Mouse (Mus musculus): Measurements from ENCODE around the gene Twistnb. TPM values are rescaled to one million over a fixed set of nuclear protein-coding genes. Genes with fewer than 3 reads are reported as not detected.

The Twistnb gene
- polyA plus RNA-seq, 1 experiment from 2014 or later: 59.4 TPM

- no peak for DNase-seq (ENCODE audit: low spot score)
Observed at GRCm38 (mm10) chr12:33411580-33412151, 17.8 kb upstream of the Twistnb start.

DNA sequence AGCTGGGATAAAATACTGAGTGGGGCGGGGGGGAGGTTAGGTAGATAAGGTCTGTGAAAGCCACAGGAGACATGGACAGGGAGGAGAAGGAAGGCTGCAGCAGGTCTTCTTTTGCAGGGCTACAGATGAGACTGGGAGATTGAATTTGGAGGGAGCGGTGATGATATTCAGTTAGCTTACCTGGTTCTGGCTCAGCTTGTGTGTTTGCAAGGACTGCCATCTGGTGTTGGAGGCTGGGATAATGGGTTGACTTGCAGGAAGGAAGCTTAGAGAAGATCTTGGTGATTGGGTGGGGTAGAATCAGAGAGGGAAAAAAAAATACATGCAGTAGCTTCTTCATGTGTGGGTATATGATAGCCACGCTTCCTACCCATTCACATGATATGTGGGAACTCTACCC, 5.1 kb upstream of the Twistnb start:
- H3K9ac ChIP-seq (ENCODE audit: low read length): no peak overlapping the region
- DNase-seq (ENCODE audit: low spot score) (peak; percentile 76), ATAC-seq (replicated peaks; ENCODE audit: low FRiP score, low TSS enrichment, low read depth) (0 out of 2 replicates have a peak, but pooled peaks have one; percentile 12)
- no peak overlapping the region for H3K4me3 ChIP-seq (ENCODE audit: low read depth, low read length)
- no peak overlapping the region for H3K4me2 ChIP-seq (ENCODE audit: low read length)
- H3K27ac ChIP-seq (ENCODE audit: low read depth): no peak overlapping the region
- WGBS: 39% methylated on average over 3 of the region's 3 CpGs
- H3K9me3 ChIP-seq (ENCODE audit: control insufficient read depth, low read length): no peaks in the 10 kb centered on the region
- H3K27me3 ChIP-seq (replicated peaks; ENCODE audit: control insufficient read depth, insufficient read depth, low read length): 0 out of 2 replicates have a peak, but pooled peaks cover 3% of the 10 kb centered on the region
- H3K4me1 ChIP-seq (replicated peaks; ENCODE audit: control insufficient read depth, insufficient read depth, low read length): no peaks in the 10 kb centered on the region
- H3K36me3 ChIP-seq (ENCODE audit: control insufficient read depth, insufficient read depth, low read length): no peaks in the 10 kb centered on the region

More at GRCm38 (mm10) chr12:33411580-33412151, 17.8 kb upstream of the Twistnb start:
- Histone ChIP-seq H3K4me3 (ENCODE audit: low read depth, low read length) (no peak overlapping the region), H3K9me3 (ENCODE audit: control insufficient read depth, low read length) (no peaks in the 10 kb centered on the region), H3K4me1 (replicated peaks; ENCODE audit: control insufficient read depth, insufficient read depth, low read length) (no peaks in the 10 kb centered on the region), H3K27me3 (replicated peaks; ENCODE audit: control insufficient read depth, insufficient read depth, low read length) (no peaks in the 10 kb centered on the region), H3K36me3 (ENCODE audit: control insufficient read depth, insufficient read depth, low read length) (no peaks in the 10 kb centered on the region), H3K4me2 (ENCODE audit: low read length) (no peak overlapping the region), H3K27ac (ENCODE audit: low read depth) (no peak overlapping the region), H3K9ac (ENCODE audit: low read length) (no peak overlapping the region)
- 41% methylated on average over 6 of the region's 6 CpGs for WGBS
- no peak for ATAC-seq (replicated peaks; ENCODE audit: low FRiP score, low TSS enrichment, low read depth)

- Histone ChIP-seq H3K9me3 (ENCODE audit: control insufficient read depth, low read length) (no peaks in the 10 kb centered on the region), H3K4me2 (ENCODE audit: low read length) (no peak overlapping the region), H3K27me3 (replicated peaks; ENCODE audit: control insufficient read depth, insufficient read depth, low read length) (0 out of 2 replicates have a peak, but pooled peaks cover 3% of the 10 kb centered on the region), H3K4me1 (replicated peaks; ENCODE audit: control insufficient read depth, insufficient read depth, low read length) (peaks cover 5% of the 10 kb centered on the region), H3K27ac (ENCODE audit: low read depth) (no peak overlapping the region), H3K4me3 (ENCODE audit: low read depth, low read length) (no peak overlapping the region), H3K36me3 (ENCODE audit: control insufficient read depth, insufficient read depth, low read length) (no peaks in the 10 kb centered on the region), H3K9ac (ENCODE audit: low read length) (no peak overlapping the region)
- DNase-seq (ENCODE audit: low spot score) (no peak), ATAC-seq (replicated peaks; ENCODE audit: low FRiP score, low TSS enrichment, low read depth) (no peak)
- 32% methylated on average over 3 of the region's 3 CpGs for WGBS
Observed at GRCm38 (mm10) chr12:33427293-33427692, 2.1 kb upstream of the Twistnb start.

GRCm38 (mm10) chr12:33427726-33428125, 1.7 kb upstream of the Twistnb start:
- H3K9me3 ChIP-seq (ENCODE audit: control insufficient read depth, low read length): no peaks in the 10 kb centered on the region
- no peak overlapping the region for H3K27ac ChIP-seq (ENCODE audit: low read depth)
- ATAC-seq (replicated peaks; ENCODE audit: low FRiP score, low TSS enrichment, low read depth) (no peak), DNase-seq (ENCODE audit: low spot score) (no peak)
- no peak overlapping the region for H3K4me3 ChIP-seq (ENCODE audit: low read depth, low read length)
- H3K9ac ChIP-seq (ENCODE audit: low read length): no peak overlapping the region
- 0 out of 2 replicates have a peak, but pooled peaks cover 3% of the 10 kb centered on the region for H3K27me3 ChIP-seq (replicated peaks; ENCODE audit: control insufficient read depth, insufficient read depth, low read length)
- H3K4me2 ChIP-seq (ENCODE audit: low read length): no peak overlapping the region
- no peaks in the 10 kb centered on the region for H3K36me3 ChIP-seq (ENCODE audit: control insufficient read depth, insufficient read depth, low read length)
- peaks cover 5% of the 10 kb centered on the region for H3K4me1 ChIP-seq (replicated peaks; ENCODE audit: control insufficient read depth, insufficient read depth, low read length)
- WGBS: 81% methylated on average over 2 of the region's 2 CpGs

DNA sequence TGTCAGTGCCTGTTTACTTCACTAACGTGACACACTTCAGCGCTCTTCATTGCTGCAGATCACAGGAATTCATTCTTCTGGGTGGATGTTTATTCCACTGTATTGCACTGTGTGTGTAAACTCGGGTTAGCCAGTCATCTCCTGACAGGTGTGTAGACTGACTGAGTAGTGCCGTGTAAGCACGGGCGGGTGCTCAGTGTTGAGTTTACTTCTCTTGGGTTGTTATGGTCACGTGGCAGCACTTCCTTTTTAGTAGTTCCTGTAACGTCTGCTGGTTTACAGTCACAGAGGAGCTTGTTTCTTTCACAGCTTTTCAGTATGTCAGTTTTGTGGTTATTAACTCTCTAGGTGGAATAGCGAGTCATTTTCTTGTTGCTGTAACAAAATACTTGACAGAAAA, 4.4 kb downstream of the Twistnb start:
- Histone ChIP-seq H3K27ac (ENCODE audit: low read depth) (no peak overlapping the region), H3K4me3 (ENCODE audit: low read depth, low read length) (no peak overlapping the region), H3K27me3 (replicated peaks; ENCODE audit: control insufficient read depth, insufficient read depth, low read length) (no peaks in the 10 kb centered on the region), H3K9ac (ENCODE audit: low read length) (no peak overlapping the region), H3K4me2 (ENCODE audit: low read length) (no peak overlapping the region), H3K4me1 (replicated peaks; ENCODE audit: control insufficient read depth, insufficient read depth, low read length) (peaks cover 5% of the 10 kb centered on the region), H3K36me3 (ENCODE audit: control insufficient read depth, insufficient read depth, low read length) (peaks cover 16% of the 10 kb centered on the region), H3K9me3 (ENCODE audit: control insufficient read depth, low read length) (no peaks in the 10 kb centered on the region)
- 63% methylated on average over 9 of the region's 9 CpGs for WGBS
- DNase-seq (ENCODE audit: low spot score): no peak
- ATAC-seq (replicated peaks; ENCODE audit: low FRiP score, low TSS enrichment, low read depth): no peak

GRCm38 (mm10) chr12:33434758-33435157, 5.3 kb downstream of the Twistnb start:
- no peak for DNase-seq (ENCODE audit: low spot score)
- Histone ChIP-seq H3K27ac (ENCODE audit: low read depth) (no peak overlapping the region), H3K4me2 (ENCODE audit: low read length) (no peak overlapping the region), H3K4me3 (ENCODE audit: low read depth, low read length) (no peak overlapping the region), H3K36me3 (ENCODE audit: control insufficient read depth, insufficient read depth, low read length) (peaks cover 23% of the 10 kb centered on the region), H3K9ac (ENCODE audit: low read length) (no peak overlapping the region), H3K4me1 (replicated peaks; ENCODE audit: control insufficient read depth, insufficient read depth, low read length) (peaks cover 5% of the 10 kb centered on the region), H3K9me3 (ENCODE audit: control insufficient read depth, low read length) (no peaks in the 10 kb centered on the region), H3K27me3 (replicated peaks; ENCODE audit: control insufficient read depth, insufficient read depth, low read length) (no peaks in the 10 kb centered on the region)
- ATAC-seq (replicated peaks; ENCODE audit: low FRiP score, low TSS enrichment, low read depth): no peak
- WGBS: 96% methylated on average over 4 of the region's 4 CpGs

DNA sequence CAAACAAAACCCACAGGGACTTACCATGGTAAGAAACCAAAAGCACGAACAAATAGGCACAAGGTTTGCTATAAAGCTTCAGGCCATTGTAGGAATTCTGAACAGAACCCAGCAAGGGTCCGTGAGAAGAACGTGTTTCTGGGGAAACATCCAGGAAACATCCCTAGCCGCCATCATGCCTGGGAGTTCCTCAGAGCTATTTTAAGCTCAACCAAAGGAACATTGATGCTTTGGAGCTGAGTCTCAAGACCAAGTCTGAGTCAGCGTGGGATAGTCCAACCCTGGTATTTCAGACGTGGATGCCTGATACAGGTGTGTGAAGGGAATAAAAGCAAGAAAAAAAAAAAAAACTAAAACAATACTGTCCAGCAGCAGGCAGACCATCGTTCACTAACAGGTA, 26.0 kb downstream of the Twistnb start:
- DNase-seq (ENCODE audit: low spot score) (no peak), ATAC-seq (replicated peaks; ENCODE audit: low FRiP score, low TSS enrichment, low read depth) (no peak)
- H3K4me2 ChIP-seq (ENCODE audit: low read length): no peak overlapping the region
- no peaks in the 10 kb centered on the region for H3K36me3 ChIP-seq (ENCODE audit: control insufficient read depth, insufficient read depth, low read length)
- H3K4me1 ChIP-seq (replicated peaks; ENCODE audit: control insufficient read depth, insufficient read depth, low read length): no peaks in the 10 kb centered on the region
- WGBS: 80% methylated on average over 7 of the region's 7 CpGs
- no peak overlapping the region for H3K27ac ChIP-seq (ENCODE audit: low read depth)
- H3K27me3 ChIP-seq (replicated peaks; ENCODE audit: control insufficient read depth, insufficient read depth, low read length): no peaks in the 10 kb centered on the region
- H3K9ac ChIP-seq (ENCODE audit: low read length): no peak overlapping the region
- H3K4me3 ChIP-seq (ENCODE audit: low read depth, low read length): no peak overlapping the region
- no peaks in the 10 kb centered on the region for H3K9me3 ChIP-seq (ENCODE audit: control insufficient read depth, low read length)

DNA sequence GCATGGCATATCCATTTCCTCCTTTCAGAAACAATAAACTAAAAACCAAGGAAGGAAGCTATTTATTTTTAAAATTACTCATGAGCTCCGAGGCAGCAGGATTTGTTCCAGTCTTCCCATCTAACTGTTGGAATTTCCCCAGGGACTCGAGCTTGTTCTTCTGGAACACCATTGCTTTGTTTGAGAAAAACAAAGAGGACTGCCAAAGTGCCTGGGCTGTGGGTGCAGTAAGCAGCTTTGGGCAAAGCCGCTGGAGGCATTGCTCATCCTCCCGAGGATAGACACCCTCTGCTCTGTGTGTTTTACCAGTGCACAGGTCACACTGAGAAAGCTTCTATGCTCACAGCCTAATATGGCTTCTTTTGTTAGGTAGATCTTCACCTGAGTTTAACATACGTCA, 26.8 kb downstream of the Twistnb start:
- no peaks in the 10 kb centered on the region for H3K4me1 ChIP-seq (replicated peaks; ENCODE audit: control insufficient read depth, insufficient read depth, low read length)
- no peak overlapping the region for H3K27ac ChIP-seq (ENCODE audit: low read depth)
- no peak overlapping the region for H3K4me2 ChIP-seq (ENCODE audit: low read length)
- ATAC-seq (replicated peaks; ENCODE audit: low FRiP score, low TSS enrichment, low read depth): no peak
- no peak for DNase-seq (ENCODE audit: low spot score)
- H3K36me3 ChIP-seq (ENCODE audit: control insufficient read depth, insufficient read depth, low read length): no peaks in the 10 kb centered on the region
- H3K9me3 ChIP-seq (ENCODE audit: control insufficient read depth, low read length): no peaks in the 10 kb centered on the region
- no peak overlapping the region for H3K9ac ChIP-seq (ENCODE audit: low read length)
- WGBS: 35% methylated on average over 5 of the region's 5 CpGs
- no peak overlapping the region for H3K4me3 ChIP-seq (ENCODE audit: low read depth, low read length)
- H3K27me3 ChIP-seq (replicated peaks; ENCODE audit: control insufficient read depth, insufficient read depth, low read length): no peaks in the 10 kb centered on the region

- DNase-seq (ENCODE audit: low spot score) (no peak), ATAC-seq (replicated peaks; ENCODE audit: low FRiP score, low TSS enrichment, low read depth) (no peak)
- H3K4me3 ChIP-seq (ENCODE audit: low read depth, low read length): no peak overlapping the region
- H3K4me1 ChIP-seq (replicated peaks; ENCODE audit: control insufficient read depth, insufficient read depth, low read length): no peaks in the 10 kb centered on the region
- no peaks in the 10 kb centered on the region for H3K9me3 ChIP-seq (ENCODE audit: control insufficient read depth, low read length)
- H3K27ac ChIP-seq (ENCODE audit: low read depth): no peak overlapping the region
- H3K27me3 ChIP-seq (replicated peaks; ENCODE audit: control insufficient read depth, insufficient read depth, low read length): no peaks in the 10 kb centered on the region
- no peak overlapping the region for H3K4me2 ChIP-seq (ENCODE audit: low read length)
- no peak overlapping the region for H3K9ac ChIP-seq (ENCODE audit: low read length)
- WGBS: 25% methylated on average over 5 of the region's 5 CpGs
- H3K36me3 ChIP-seq (ENCODE audit: control insufficient read depth, insufficient read depth, low read length): no peaks in the 10 kb centered on the region
Observed at GRCm38 (mm10) chr12:33480975-33481374, 51.5 kb downstream of the Twistnb start.

All from intestine, embryonic 14.5 days (tissue).